Mouse (Mus musculus) heart, embryonic 15.5 days (tissue): ENCODE measurements around the gene A930004D18Rik. TPM values are rescaled to one million over a fixed set of nuclear protein-coding genes. Genes with fewer than 3 reads are reported as not detected.
"Not testable (repeated sequence)": the region's sequence is repeated elsewhere in the genome, so short reads cannot be mapped to it uniquely, and the experiment has no call there.

Experiments used
- ATAC-seq: fragments of 200-750 bp; cut with Nextera tagmentation; replicated peaks from 2 replicates; pipeline ENCODE4 v1.8.0; 2017; ENCODE audit warnings: low read depth, moderate TSS enrichment; ENCODE audit not compliant: insufficient number of reproducible peaks, insufficient read depth, low FRiP score
- H3K27ac ChIP-seq: fragments of 300-500 bp; sonication (generic); 2 replicates; pipeline ENCODE4 v1.5.1; 2015; ENCODE audit warnings: mild to moderate bottlenecking, inconsistent platforms
- H3K27me3 ChIP-seq: fragments of 300-500 bp; sonication (generic); 2 replicates; pipeline ENCODE4 v1.6.1; 2015; ENCODE audit warnings: inconsistent platforms
- H3K36me3 ChIP-seq: fragments of 300-500 bp; sonication (generic); 2 replicates; pipeline ENCODE4 v1.6.1; 2015; ENCODE audit warnings: mild to moderate bottlenecking, inconsistent platforms
- H3K4me1 ChIP-seq: fragments of 300-500 bp; sonication (generic); replicated peaks from 2 replicates; pipeline ENCODE4 v1.6.1; 2015; ENCODE audit warnings: inconsistent platforms
- H3K4me2 ChIP-seq: fragments of 300-500 bp; sonication (generic); 2 replicates; pipeline ENCODE4 v1.6.1; 2015; ENCODE audit warnings: inconsistent platforms, mild to moderate bottlenecking, moderate library complexity
- H3K4me3 ChIP-seq: fragments of 300-500 bp; sonication (generic); 2 replicates; pipeline ENCODE4 v1.5.1; 2015; ENCODE audit warnings: mild to moderate bottlenecking, inconsistent platforms
- H3K9ac ChIP-seq: fragments of 300-500 bp; sonication (generic); 2 replicates; pipeline ENCODE4 v1.6.1; 2015; ENCODE audit warnings: mild to moderate bottlenecking, inconsistent platforms
- H3K9me3 ChIP-seq: fragments of 300-500 bp; sonication (generic); replicated peaks from 2 replicates; pipeline ENCODE4 v1.6.1; 2016; ENCODE audit warnings: inconsistent platforms
- WGBS: fragments of 180-500 bp; shearing (Covaris S2); methylation state at CpG from one replicate; pipeline ENCODE4 v1.1.7; 2015; ENCODE audit warnings: mixed read lengths; 5-methylcytosine and 5-hydroxymethylcytosine counted together
- microRNA-seq: library from miRNA; unstranded; fragments of <30 nt; microRNA quantifications from one replicate; pipeline ENCODE4, GENCODE M21; 2016
- polyA plus RNA-seq: library from polyadenylated mRNA; unstranded; fragments of >200 nt; fragmentation: Nextera tagmentation; extraction: Ambion mirVana; gene quantifications from 2 replicates; pipeline ENCODE4 v1.2.1, GENCODE M21; 2015

A930004D18Rik gene
- polyA plus RNA-seq, 1 experiment from 2014 or later, result 13.2 TPM

GRCm38 (mm10) chr2:17986694-17987093 is 50.8 kb downstream of the A930004D18Rik start:
- no peak for ATAC-seq
- H3K9ac ChIP-seq, result no peak overlapping the region
- no peak overlapping the region for H3K4me3 ChIP-seq
- no peaks in the 10 kb centered on the region for H3K36me3 ChIP-seq
- no peaks in the 10 kb centered on the region for H3K4me1 ChIP-seq
- H3K9me3 ChIP-seq, result no peaks in the 10 kb centered on the region
- H3K27me3 ChIP-seq, result no peaks in the 10 kb centered on the region
- H3K4me2 ChIP-seq, result no peak overlapping the region
- H3K27ac ChIP-seq, result no peak overlapping the region
- WGBS, result 82% methylated on average over 3 of the region's 3 CpGs

GRCm38 (mm10) chr2:17984774-17985173 is 52.8 kb downstream of the A930004D18Rik start:
- no peaks in the 10 kb centered on the region for H3K9me3 ChIP-seq
- H3K4me3 ChIP-seq, result no peak overlapping the region
- no peaks in the 10 kb centered on the region for H3K27me3 ChIP-seq
- no peak overlapping the region for H3K9ac ChIP-seq
- no peak overlapping the region for H3K27ac ChIP-seq
- H3K4me1 ChIP-seq, result no peaks in the 10 kb centered on the region
- 95% methylated on average over 3 of the region's 3 CpGs for WGBS
- no peaks in the 10 kb centered on the region for H3K36me3 ChIP-seq
- no peak overlapping the region for H3K4me2 ChIP-seq
- no peak for ATAC-seq

- no peak overlapping the region for H3K9ac ChIP-seq
- no peaks in the 10 kb centered on the region for H3K27me3 ChIP-seq
- WGBS, result 93% methylated on average over 1 of the region's 1 CpGs
- no peaks in the 10 kb centered on the region for H3K36me3 ChIP-seq
- ATAC-seq, result no peak
- H3K4me2 ChIP-seq, result no peak overlapping the region
- no peaks in the 10 kb centered on the region for H3K9me3 ChIP-seq
- H3K4me3 ChIP-seq, result no peak overlapping the region
- no peak overlapping the region for H3K27ac ChIP-seq
- no peaks in the 10 kb centered on the region for H3K4me1 ChIP-seq
These were observed 54.8 kb downstream of the A930004D18Rik start for GRCm38 (mm10) chr2:17982747-17983146.

- Histone ChIP-seq H3K36me3 (no peaks in the 10 kb centered on the region), H3K4me1 (peaks cover 5% of the 10 kb centered on the region; the same call in 1 of the 2 replicates), H3K27ac (no peak overlapping the region), H3K4me3 (no peak overlapping the region), H3K27me3 (no peaks in the 10 kb centered on the region), H3K4me2 (no peak overlapping the region), H3K9ac (no peak overlapping the region), H3K9me3 (no peaks in the 10 kb centered on the region)
- ATAC-seq, result no peak
- 86% methylated on average over 6 of the region's 6 CpGs for WGBS
These were observed 58.8 kb downstream of the A930004D18Rik start for GRCm38 (mm10) chr2:17978706-17979105.

- not testable (repeated sequence) for H3K27ac ChIP-seq, H3K27me3 ChIP-seq, H3K9ac ChIP-seq, ATAC-seq, H3K4me1 ChIP-seq, H3K36me3 ChIP-seq, H3K4me3 ChIP-seq, H3K4me2 ChIP-seq, H3K9me3 ChIP-seq
- WGBS, result 91% methylated on average over 7 of the region's 7 CpGs
These were observed 59.3 kb downstream of the A930004D18Rik start for GRCm38 (mm10) chr2:17978251-17978650.

GRCm38 (mm10) chr2:17977645-17978044 is 59.9 kb downstream of the A930004D18Rik start:
- H3K4me1 ChIP-seq, H3K9ac ChIP-seq, H3K4me2 ChIP-seq, H3K4me3 ChIP-seq, ATAC-seq, H3K36me3 ChIP-seq, H3K9me3 ChIP-seq, H3K27me3 ChIP-seq, H3K27ac ChIP-seq: not testable (repeated sequence)

- no peak for ATAC-seq
- Histone ChIP-seq H3K27ac (no peak overlapping the region), H3K9ac (no peak overlapping the region), H3K4me3 (no peak overlapping the region), H3K27me3 (no peaks in the 10 kb centered on the region), H3K4me2 (no peak overlapping the region), H3K36me3 (no peaks in the 10 kb centered on the region), H3K4me1 (peaks cover 5% of the 10 kb centered on the region; the same call in 1 of the 2 replicates), H3K9me3 (no peaks in the 10 kb centered on the region)
- 32% methylated on average over 4 of the region's 4 CpGs for WGBS
These were observed 61.8 kb downstream of the A930004D18Rik start for GRCm38 (mm10) chr2:17975601-17976327.

Small RNA genes lying within 50 kb of the gene (microRNA-seq; reads per million reads assigned to microRNA genes)
- gene Mir7655, result 8.6 reads per million, percentile 24 among the genes with 10 or more reads in this experiment

Other genes with a start within 250 kb of the A930004D18Rik start
- gene H2al2a, start 40.8 kb downstream of the A930004D18Rik start, polyA plus RNA-seq, result not detected in 2 replicates
- gene Skida1, start 11.3 kb upstream of the A930004D18Rik start, polyA plus RNA-seq, result 4.8 and 5.3 TPM in 2 replicates
- 35.1 and 36.0 TPM in 2 replicates for gene Mllt10, start 17.5 kb upstream of the A930004D18Rik start, polyA plus RNA-seq